Mouse (Mus musculus): ENCODE measurements around the gene Znrf3. TPM values are rescaled to one million over a fixed set of nuclear protein-coding genes. Genes with fewer than 3 reads are reported as not detected.

Gene Znrf3
- polyA plus RNA-seq, 1 experiment: 2.2 TPM

DNA sequence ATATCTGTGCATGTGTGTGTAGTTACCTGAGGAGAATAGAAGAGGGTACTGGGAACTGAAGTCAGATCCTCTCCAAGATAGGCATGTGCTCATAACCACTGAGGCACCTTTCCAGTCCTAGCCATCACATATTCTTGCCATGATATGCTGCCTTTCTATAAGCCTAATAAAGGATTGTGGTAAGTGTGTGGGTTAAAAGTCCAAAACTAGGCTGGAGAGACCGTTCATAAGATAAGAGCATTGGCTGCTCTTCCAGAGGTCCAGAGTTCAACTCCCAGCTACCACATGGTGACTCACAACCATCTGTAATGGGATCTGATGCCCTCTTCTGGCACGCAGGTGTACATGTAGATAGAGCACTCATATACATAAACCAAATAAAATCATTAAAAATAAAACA lies 160.7 kb downstream of the Znrf3 start:
- H3K4me1 ChIP-seq (ENCODE audit: control insufficient read depth, insufficient read depth, low read length): peaks cover 17% of the 10 kb centered on the region
- no peak overlapping the region for H3K27ac ChIP-seq (ENCODE audit: insufficient read depth, low read depth, low read length)
- no peak overlapping the region for H3K4me3 ChIP-seq (ENCODE audit: insufficient read depth, low read length)
- TF ChIP-seq CTCF (IDR thresholded peaks at IDR 0.05; ENCODE audit: low read depth, low read length) (no peak), POLR2A (IDR thresholded peaks at IDR 0.05; ENCODE audit: borderline replicate concordance, low read depth, low read length) (no peak)

DNA sequence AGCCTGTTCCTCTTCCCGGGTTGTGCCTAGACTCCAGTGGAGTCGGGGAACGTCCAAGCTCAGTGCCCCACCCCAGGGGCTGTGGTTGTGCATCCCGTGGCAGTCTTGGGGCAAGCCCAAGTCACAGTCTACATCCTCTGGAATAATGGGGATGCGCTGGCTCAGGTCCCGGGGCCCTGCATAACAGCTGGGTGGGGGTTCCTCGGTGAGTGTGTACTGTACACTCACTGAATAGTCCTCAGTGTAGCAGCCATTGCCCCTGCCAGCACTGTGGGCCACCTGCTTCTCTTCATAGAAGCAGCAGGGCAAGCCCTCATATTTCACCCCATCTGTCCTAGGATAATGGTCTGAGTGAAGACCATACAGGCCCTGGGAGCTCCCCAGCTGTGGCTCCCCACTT lies 163.7 kb downstream of the Znrf3 start:
- TF ChIP-seq CTCF (IDR thresholded peaks at IDR 0.05; ENCODE audit: low read depth, low read length) (no peak), POLR2A (IDR thresholded peaks at IDR 0.05; ENCODE audit: borderline replicate concordance, low read depth, low read length) (no peak)
- Histone ChIP-seq H3K27ac (ENCODE audit: insufficient read depth, low read depth, low read length) (no peak overlapping the region), H3K4me3 (ENCODE audit: insufficient read depth, low read length) (no peak overlapping the region), H3K4me1 (ENCODE audit: control insufficient read depth, insufficient read depth, low read length) (no peaks in the 10 kb centered on the region)

DNA sequence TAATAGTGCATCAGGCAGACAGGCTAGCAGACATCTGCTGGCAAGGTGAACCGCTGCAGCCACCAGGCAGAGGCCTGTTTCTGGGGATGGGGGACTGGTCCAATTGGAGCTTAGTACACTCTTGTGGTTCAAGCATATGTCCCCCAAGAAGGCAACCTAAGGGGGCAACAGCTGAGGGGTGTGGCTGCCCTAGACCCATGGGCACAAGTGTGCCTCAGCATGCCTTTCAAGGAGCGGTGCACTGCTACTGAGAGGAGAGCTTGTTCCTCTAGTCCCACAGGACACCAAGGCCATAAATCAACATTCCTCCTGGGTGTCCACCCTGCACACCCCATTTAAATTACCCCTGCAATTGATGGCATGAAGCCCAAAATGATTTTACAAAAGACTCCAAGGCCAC lies 166.2 kb downstream of the Znrf3 start:
- no peak for TF ChIP-seq POLR2A (IDR thresholded peaks at IDR 0.05; ENCODE audit: borderline replicate concordance, low read depth, low read length)
- TF ChIP-seq CTCF (IDR thresholded peaks at IDR 0.05; ENCODE audit: low read depth, low read length): no peak
- Histone ChIP-seq H3K4me1 (ENCODE audit: control insufficient read depth, insufficient read depth, low read length) (peaks cover 6% of the 10 kb centered on the region), H3K27ac (ENCODE audit: insufficient read depth, low read depth, low read length) (no peak overlapping the region), H3K4me3 (ENCODE audit: insufficient read depth, low read length) (no peak overlapping the region)

DNA sequence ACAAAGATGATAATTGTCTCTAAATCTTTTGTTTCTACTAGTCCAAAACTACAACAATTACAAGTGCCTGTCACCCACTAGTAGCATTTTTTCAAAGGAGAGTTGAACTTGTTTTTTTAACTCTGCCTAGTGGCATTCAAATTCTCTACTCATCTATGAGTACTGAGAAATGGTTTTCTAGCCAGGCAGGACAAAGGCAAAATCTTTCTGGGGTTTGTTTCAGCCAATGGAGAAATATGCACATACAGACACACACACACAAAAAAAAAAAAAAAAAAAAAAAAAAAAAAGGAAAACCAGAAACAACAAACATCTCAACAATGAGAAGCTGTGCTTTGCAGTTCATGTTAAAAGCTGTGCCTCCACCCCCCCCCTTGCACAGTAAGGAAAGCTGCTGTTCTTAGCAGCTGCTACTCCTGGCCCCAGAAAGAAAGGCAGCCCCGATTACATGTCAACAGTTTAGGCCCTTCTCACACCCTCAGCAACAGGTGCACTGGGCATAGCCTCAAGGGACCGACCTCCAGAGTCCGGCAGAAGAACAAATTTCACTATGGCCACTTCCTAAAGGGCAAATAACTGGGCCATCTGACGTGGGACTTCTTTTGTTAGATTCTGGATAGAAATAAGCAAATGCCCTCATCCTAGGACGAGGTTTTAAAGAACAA lies 167.2 kb downstream of the Znrf3 start:
- Histone ChIP-seq H3K4me3 (ENCODE audit: insufficient read depth, low read length) (no peak overlapping the region), H3K4me1 (ENCODE audit: control insufficient read depth, insufficient read depth, low read length) (peaks cover 13% of the 10 kb centered on the region), H3K27ac (ENCODE audit: insufficient read depth, low read depth, low read length) (no peak overlapping the region)
- TF ChIP-seq CTCF (IDR thresholded peaks at IDR 0.05; ENCODE audit: low read depth, low read length): no peak
- no peak for TF ChIP-seq POLR2A (IDR thresholded peaks at IDR 0.05; ENCODE audit: borderline replicate concordance, low read depth, low read length)

DNA sequence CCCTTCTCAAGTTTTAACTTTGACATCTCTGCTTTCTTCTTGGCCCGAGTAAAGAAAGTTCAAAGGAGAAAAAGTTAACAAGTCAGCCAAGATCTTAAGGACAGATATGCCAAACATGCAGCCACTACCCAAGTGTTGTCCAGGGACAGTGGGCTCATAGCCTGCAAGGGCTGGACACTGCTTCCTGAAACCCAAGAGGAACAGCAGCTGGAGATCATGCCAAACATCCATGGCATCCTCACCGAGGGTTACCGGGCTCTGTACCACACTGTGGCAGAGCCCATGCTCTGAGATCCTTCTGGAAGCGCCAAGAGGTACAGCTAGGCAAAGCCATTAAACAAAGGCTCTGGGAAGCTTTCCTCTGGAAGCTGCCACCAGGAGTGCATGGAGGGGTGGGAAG lies 169.4 kb downstream of the Znrf3 start:
- Histone ChIP-seq H3K4me1 (ENCODE audit: control insufficient read depth, insufficient read depth, low read length) (peaks cover 31% of the 10 kb centered on the region), H3K4me3 (ENCODE audit: insufficient read depth, low read length) (no peak overlapping the region), H3K27ac (ENCODE audit: insufficient read depth, low read depth, low read length) (no peak overlapping the region)
- no peak for TF ChIP-seq CTCF (IDR thresholded peaks at IDR 0.05; ENCODE audit: low read depth, low read length)
- TF ChIP-seq POLR2A (IDR thresholded peaks at IDR 0.05; ENCODE audit: borderline replicate concordance, low read depth, low read length): no peak

DNA sequence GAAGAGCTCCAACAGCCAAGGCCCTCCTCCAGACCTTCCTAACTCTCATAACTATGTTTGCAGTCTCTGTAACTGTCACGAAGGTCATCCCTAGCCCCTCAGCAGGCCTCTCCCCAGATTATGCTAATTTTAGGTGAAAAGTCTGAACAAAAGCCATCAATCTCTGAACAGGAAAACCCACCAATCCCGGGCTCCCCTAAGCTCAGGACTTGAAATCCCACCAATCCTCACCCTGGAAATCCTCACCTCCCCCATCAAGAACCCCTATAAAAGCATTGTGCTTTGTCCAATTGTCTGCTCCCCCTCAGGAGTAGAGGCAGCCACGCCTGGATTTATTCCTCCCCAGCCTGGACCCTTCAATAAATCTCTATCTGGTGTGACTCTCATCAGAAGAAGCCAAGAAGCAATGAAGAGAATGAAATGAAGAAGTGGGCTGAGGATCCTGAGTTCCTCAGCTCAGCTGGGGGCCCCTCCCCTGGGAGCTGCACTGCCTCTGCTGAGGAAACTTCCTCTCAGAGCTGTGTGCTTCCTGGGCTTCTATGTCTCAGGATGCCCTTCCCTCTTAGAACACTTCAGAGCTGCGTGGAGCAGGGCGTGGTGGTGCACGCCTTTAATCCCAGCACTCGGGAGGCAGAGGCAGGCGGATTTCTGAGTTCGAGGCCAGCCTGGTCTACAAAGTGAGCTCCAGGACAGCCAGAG lies 172.0 kb downstream of the Znrf3 start:
- Histone ChIP-seq H3K27ac (ENCODE audit: insufficient read depth, low read depth, low read length) (no peak overlapping the region), H3K4me3 (ENCODE audit: insufficient read depth, low read length) (no peak overlapping the region), H3K4me1 (ENCODE audit: control insufficient read depth, insufficient read depth, low read length) (peaks cover 31% of the 10 kb centered on the region)
- no peak for TF ChIP-seq POLR2A (IDR thresholded peaks at IDR 0.05; ENCODE audit: borderline replicate concordance, low read depth, low read length)
- TF ChIP-seq CTCF (IDR thresholded peaks at IDR 0.05; ENCODE audit: low read depth, low read length): no peak

DNA sequence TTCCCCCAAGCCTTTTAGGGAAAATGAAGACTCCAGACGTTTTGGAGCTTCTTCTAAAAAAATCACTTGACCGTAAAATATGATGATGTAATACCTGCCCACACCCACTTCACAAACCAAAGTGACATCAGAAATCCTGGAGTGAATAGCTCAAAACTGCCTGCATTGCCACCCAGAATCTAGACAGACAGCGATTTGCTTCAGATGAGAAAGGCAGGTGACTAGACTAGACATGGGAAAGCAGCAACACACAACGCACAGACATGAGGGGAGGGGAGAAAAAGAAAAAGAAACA lies 172.6 kb downstream of the Znrf3 start:
- TF ChIP-seq POLR2A (IDR thresholded peaks at IDR 0.05; ENCODE audit: borderline replicate concordance, low read depth, low read length) (no peak), CTCF (IDR thresholded peaks at IDR 0.05; ENCODE audit: low read depth, low read length) (no peak)
- Histone ChIP-seq H3K27ac (ENCODE audit: insufficient read depth, low read depth, low read length) (no peak overlapping the region), H3K4me3 (ENCODE audit: insufficient read depth, low read length) (no peak overlapping the region), H3K4me1 (ENCODE audit: control insufficient read depth, insufficient read depth, low read length) (peaks cover 31% of the 10 kb centered on the region)

DNA sequence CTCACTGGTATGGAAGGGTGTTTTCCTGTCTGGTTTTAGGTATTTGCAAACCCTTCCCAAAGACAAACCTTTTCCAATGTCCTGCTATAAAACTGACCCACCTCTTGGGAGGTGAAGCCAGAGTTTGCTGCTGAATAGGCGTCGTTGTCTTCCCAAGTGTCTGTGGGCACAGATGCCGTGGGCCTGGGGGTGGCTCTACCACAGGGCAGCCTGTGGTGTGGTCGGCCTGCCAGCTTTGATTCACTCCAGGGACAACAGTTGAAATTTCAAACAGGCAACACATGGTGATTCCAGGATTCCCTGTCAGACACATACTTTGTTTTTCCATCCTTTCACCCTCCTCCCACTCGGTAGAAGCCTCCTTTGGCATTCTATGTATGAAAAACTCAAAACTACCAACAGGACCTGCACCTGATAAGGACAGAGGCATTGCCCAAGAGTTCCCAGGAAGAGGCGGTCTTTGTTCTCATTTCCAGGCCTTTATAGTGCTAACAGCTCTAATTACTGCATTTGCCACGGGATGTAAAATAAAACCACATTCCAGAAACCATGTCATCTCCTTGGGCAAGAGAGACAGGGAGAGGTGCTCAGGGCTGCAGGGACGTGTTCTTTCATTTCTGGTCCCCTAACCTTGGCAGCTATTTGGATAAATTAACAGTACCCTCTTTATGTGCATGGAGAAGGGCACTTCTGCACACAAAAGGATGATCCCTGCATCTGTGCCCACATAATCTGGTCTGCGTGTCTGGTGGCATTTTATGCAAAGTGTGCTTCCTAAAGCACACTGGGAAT lies 173.2 kb downstream of the Znrf3 start:
- TF ChIP-seq POLR2A (IDR thresholded peaks at IDR 0.05; ENCODE audit: borderline replicate concordance, low read depth, low read length) (no peak), CTCF (IDR thresholded peaks at IDR 0.05; ENCODE audit: low read depth, low read length) (no peak)
- peaks cover 31% of the 10 kb centered on the region for H3K4me1 ChIP-seq (ENCODE audit: control insufficient read depth, insufficient read depth, low read length)
- H3K4me3 ChIP-seq (ENCODE audit: insufficient read depth, low read length): no peak overlapping the region
- H3K27ac ChIP-seq (ENCODE audit: insufficient read depth, low read depth, low read length): no peak overlapping the region

DNA sequence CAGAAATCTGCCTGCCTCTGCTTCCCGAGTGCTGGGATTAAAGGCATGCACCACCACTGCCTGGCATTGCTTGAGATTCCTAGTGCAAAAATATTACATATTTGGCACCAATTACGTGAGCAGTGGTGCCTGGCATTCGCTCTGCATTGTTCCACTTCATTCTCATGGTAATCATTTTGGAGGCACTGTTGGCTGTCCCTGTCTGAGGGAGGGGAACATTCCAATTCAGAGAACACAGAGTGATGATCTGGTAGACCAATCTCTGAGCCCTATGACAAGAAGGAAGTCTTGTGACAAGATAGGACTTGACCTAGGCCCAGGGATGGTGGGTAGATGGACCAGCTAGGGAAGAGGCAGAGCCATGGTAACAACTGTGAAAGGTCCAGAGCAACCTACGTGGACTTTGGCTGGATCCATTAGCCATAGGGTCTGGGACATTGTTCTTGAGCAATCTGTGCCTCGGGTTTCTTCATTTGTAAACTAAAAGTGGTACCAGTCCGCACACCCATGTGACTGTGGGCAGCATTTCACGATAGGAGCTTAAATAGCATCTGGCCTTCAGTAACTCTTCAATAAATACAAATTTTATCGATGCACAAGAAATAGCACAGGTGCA lies 174.7 kb downstream of the Znrf3 start:
- no peak overlapping the region for H3K4me3 ChIP-seq (ENCODE audit: insufficient read depth, low read length)
- H3K27ac ChIP-seq (ENCODE audit: insufficient read depth, low read depth, low read length): no peak overlapping the region
- no peak for TF ChIP-seq CTCF (IDR thresholded peaks at IDR 0.05; ENCODE audit: low read depth, low read length)
- peaks cover 31% of the 10 kb centered on the region for H3K4me1 ChIP-seq (ENCODE audit: control insufficient read depth, insufficient read depth, low read length)

DNA sequence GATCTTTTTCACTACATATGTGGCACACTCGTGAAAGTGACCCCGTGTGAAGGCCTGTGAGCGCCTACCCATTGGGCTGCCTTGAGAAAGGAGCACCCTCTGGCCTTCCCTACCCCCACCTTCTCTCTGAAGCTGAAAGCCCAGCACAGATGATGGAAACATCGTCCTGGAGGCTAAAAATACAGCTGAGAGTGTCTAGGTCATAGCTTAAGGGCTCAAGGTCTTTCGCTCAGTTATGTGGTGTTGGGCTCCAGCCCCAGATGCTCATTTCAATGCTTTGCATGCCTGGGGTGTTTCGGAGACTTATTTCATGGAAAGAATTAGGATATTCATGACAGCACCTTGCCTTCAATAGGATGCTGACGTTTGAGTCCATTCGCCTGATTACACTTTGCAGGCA lies 178.9 kb downstream of the Znrf3 start:
- Histone ChIP-seq H3K4me3 (ENCODE audit: insufficient read depth, low read length) (no peak overlapping the region), H3K27ac (ENCODE audit: insufficient read depth, low read depth, low read length) (no peak overlapping the region), H3K4me1 (ENCODE audit: control insufficient read depth, insufficient read depth, low read length) (peaks cover 1% of the 10 kb centered on the region)
- TF ChIP-seq CTCF (IDR thresholded peaks at IDR 0.05; ENCODE audit: low read depth, low read length): no peak
- TF ChIP-seq POLR2A (IDR thresholded peaks at IDR 0.05; ENCODE audit: borderline replicate concordance, low read depth, low read length): no peak
